Mouse (Mus musculus): ENCODE measurements around the gene Eif2a. TPM values are rescaled to one million over a fixed set of nuclear protein-coding genes. Genes with fewer than 3 reads are reported as not detected.

The Eif2a gene
- total RNA-seq, 4 experiments from 2014 or later, result 51.6 to 73.1 (median 60.5) TPM

Other genes starting within 250 kb of the Eif2a start
- gene Tsc22d2, start 111.1 kb upstream of the Eif2a start, total RNA-seq (2022), result 10 to 100 TPM; 33.4 to 46.7 (median 39.3) TPM
- 100 to 1,000 TPM in 2 of 4 experiments, 10 to 100 TPM in 2; 95.8 to 126 (median 105) TPM for gene Serp1, start 71 bp downstream of the Eif2a start, total RNA-seq (2022)
- gene Selenot, start 50.8 kb downstream of the Eif2a start, total RNA-seq (2022), result 100 to 1,000 TPM; 128 to 153 (median 139) TPM
- gene Erich6, start 111.4 kb downstream of the Eif2a start, total RNA-seq (2022), result under 1 TPM in 3 of 4 experiments, not detected in 1; 0.13 to 0.31 (median 0.25) TPM
- 10 to 100 TPM; 14.2 to 23.9 (median 15.3) TPM for gene Siah2, start 166.6 kb downstream of the Eif2a start, total RNA-seq (2022)

Measured in adrenal gland, adult 8-10 months (tissue).